Mouse (Mus musculus) liver, adult (tissue): ENCODE results near the gene Sec31a.

Source experiments
- GATA4 ChIP-seq: IDR thresholded peaks from 2 replicates; pipeline ENCODE4 v1.6.1; 2014; ENCODE audit warnings: mild to moderate bottlenecking, low read length; ENCODE audit not compliant: insufficient replicate concordance

Sec31a gene

DNA sequence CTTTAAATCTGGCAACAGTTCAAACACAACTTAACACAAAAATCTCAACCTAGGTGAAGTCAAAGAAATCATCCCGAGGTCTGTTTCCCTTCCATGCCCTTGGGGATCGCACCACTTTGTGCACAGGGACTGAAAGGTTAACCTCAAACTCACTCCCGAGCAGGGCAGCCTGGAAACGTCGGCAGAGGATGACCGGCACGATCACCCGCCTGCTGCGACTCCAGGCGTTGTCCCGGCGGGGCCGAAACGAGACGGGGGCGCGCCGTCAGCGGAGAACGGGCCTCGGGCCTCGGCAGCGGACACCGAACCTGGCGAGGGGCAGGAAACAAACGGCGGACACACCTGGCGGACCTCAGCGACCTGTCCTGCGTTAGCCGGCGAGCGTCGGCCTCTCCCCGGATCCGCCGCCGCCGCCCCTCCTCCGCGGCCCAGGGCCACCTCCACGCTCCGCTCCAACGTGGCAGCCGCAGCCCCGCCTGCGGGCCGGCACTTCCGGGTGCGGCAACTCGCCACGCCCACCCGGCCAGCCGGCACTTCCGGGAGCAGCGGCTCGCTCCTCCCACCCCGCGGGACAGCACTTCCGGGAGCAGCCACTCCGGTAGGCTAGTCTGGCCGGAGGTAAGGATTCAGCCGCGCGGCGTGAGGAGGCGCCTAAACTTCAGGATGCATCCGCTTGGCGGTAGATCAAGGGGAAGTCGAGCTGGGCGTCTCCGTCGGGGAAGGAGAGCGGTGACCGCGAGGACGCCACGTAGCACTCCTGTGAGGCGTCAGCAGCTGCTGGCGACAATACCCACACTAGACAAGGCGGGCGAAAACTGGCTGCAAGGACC lies at the start of gene Sec31a:
TSS of gene Sec31a (minus strand) at position 474 of the 830 bp plus-strand sequence.
- TF ChIP-seq GATA4: peak; percentile 30; the same call in 1 of the 2 replicates

DNA sequence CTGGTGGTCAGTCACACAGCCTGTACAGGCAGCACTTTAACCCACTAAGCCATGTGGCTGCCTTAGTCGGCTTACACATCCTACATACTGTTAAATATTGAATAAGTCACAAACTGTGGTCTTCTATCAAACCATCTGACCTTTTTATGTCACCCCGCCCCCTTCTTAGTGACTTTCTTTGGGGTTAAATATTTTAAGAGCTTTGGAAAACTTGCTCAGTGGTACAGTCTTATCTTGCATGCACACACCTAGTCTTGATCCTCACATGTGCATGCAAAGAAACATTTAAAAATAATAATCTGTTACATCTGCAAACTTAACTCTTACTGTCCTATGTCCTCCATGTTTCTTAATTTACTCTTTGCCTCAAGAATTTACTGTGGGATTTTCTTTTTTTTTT lies 46.3 kb upstream of the Sec31a start:
- TF ChIP-seq GATA4: no peak

DNA sequence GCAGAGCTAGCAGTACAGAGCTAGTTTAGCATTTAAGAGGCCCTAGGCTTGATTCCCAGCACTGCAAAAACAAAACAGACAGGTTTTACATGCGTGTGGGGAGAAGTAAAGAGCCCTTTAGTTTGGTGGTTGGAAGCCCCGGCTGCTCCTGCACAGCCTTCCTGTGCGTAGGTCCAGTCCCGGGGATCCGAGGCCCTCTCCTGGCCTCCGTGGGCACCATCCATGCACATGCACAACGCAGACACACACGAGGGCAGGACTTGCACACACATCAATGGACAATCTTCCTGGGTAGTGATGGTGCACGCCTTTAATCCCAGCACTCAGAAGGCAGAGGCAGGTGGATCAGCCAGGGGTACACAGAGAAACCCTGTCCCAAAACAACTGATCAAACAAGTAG lies 45.5 kb upstream of the Sec31a start:
- TF ChIP-seq GATA4: no peak

DNA sequence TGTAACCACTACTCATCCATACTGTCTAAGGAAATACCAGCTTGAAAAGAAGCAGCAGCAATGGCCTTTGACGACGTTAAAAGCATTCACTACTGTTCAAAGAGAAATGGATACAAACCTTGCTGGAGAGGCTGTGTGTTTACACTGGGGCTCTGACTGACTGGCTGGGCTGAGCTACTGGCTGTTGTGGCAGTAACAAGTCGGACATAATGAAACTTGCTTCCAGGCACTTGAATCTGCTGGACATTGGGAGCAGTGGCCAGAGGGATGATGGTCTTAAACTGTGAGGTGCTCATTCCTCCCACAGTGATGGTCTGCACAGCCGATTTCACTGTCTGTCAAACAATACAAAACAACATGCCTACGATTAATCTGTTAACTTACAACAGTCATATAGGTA lies 43.4 kb upstream of the Sec31a start:
- TF ChIP-seq GATA4: no peak

DNA sequence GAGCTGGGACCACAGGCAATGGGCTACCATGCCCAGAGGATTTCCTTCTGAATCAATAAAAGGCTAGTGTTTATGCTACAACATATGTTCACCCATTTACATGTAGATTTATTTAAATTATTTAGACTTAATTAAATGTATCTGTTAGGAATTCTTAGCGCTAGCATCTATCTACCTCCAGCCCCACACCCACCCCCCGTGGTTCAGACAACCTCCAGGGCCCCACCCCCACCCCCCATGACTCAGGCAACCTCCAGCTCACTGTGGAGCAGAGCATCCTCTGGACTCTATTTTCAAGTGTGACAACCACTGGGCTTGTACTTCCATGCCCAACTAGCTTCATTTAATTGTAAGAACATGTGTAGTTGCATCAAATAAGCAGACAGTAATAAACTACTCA lies 35.8 kb upstream of the Sec31a start:
- TF ChIP-seq GATA4: no peak

DNA sequence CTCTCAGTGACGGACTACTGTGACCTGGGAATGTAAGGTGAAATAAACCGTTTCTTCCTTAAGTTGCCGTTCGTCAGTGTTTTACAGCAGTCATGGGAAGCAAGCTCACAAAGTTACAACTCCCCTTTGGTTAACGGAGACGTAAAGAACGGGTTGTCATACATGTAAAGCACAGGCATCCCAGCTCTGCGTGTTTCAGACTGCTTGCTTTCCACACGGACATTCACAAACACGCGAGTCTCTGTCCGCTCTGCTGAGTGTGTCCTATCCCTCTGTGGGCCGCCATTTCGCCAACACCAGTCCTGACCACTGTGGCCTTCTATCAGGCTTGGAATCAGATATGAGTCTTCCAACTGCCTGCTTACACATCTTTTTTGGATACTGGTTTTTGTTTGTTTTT lies 22.8 kb upstream of the Sec31a start:
- TF ChIP-seq GATA4: no peak

DNA sequence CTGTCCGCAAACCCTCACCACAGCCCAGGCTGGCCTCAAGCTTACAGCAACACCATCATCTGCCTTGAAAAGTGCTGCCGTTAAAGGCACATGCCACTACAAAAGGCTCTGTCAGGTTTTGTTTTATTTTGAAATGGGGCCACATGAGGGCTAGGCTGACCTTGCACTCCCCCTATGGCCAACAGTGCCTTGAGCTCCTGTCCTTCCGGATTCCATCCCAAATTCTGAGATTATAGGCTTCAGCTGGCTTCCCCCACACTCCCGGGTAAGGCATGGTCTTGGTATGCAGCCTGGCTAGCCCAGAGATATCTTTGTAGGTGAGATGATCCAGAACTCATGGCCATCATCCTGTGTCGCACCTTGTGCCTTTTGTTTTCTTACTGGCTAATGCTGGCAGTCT lies 21.9 kb upstream of the Sec31a start:
- no peak for TF ChIP-seq GATA4

DNA sequence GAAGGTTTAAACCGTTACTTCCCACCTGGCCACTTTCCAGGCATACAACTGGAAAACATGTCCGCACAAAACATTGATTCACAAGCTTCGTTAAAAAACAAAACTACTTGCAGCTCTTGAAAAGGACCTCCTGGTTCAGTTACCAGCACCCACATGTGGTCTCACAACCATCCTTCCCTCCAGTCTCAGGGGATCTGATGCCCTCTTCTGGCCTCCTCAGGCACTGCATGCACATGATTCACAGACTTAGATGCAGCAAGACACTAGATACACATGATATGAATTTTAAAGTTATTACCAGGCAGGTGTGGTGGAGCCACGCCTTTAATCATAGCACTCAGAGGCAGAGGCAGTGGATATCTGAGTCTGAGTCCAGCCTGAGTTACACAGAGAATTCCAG lies 21.1 kb upstream of the Sec31a start:
- no peak for TF ChIP-seq GATA4

DNA sequence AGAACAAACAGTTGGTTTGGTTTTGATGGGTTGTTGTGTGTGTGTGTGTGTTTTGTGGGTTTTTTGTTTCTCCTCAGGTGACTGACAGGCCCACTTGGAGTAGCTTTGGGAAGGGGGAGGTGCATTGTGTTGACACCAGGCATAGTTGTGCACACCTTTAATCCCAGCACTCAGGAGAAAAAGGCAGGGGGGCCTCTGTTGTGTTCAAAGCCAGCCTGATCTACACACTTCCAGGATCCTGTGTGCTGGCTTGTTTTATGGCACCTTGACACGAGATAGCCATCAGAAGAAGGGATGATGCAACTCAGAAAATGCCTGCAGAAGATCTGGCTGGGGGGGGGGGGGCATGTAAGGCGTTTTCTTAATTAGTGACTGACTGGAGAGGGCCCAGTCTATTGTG lies 14.9 kb upstream of the Sec31a start:
- TF ChIP-seq GATA4: no peak

DNA sequence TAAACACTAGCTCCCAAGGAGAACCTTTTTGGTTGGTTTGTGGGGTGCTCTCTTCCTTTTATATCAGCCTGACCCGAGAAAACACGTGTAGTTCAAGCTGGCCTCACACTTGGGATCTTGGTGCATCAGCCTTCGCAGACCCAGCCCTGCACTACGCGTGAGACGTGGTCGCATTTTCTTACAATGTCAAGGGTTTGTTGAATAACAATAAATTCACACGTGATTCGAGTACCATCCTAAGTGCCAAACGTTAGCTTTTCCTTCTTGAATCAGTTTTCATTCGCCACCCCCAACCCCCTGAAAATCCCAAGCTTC lies 14.0 kb upstream of the Sec31a start:
- TF ChIP-seq GATA4: no peak

DNA sequence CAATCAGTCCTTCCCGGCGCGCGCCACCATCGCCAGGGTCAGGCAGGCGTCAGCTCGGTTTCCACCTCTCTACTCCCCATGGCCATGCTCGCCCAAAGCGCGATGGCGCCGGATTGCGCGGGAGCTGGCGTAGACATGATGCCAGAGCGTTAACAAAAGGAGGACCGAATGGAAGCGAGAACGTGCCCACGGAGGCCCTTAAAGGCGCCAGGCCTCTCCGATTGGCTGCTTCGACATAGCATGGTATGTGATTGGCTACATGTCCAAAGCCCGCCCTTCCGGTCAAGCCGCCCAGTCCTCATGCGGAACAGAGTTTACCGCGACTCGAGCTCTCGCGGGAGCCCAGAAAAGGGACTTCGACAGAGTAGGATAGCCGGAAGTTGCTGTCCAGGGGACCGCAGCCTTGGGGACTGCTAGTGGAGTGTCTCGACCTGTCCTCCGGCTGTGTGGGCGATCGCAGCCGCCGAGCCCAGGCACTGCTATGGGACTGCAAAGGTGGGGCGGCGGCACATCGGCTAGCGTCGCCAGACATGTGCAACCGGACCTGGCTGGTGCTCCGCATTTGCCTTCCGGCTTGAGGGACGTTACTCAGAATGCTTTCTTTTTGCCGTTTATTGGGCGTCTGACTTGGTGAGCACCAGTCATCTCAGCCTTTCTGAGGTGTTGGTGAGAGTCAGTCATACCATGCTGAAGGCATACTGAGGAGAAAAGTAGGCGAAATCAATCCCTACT lies 13.5 kb upstream of the Sec31a start:
- peak; percentile 27; the same call in 1 of the 2 replicates for TF ChIP-seq GATA4

DNA sequence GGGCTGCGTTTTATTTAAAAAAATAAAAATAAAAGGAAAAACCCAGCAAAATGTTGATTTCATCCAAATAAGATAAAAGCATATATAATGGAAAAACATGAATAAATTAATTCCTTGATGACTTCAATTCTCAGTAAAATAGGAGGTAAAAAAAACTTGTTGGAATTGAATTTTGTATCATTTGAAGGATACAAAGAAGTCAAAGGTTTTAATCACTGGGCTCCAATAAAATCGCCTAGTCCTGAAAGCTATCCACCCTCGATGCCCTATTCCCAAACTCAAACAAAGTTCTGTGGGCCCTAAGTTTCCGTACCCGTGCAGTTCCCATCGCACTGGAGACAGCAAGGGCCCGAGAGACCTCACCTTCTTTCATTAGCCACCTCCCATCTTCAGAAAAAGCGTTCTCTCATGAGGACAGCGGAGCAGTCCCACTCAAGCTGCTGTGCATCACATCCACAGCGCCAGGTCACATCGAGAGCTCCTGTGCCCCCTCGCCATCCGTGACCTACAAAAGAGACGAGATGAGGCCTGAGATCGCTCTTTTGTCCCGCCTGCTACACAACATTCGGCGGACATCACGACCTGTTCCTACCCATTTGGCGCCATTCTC lies 12.8 kb upstream of the Sec31a start:
- no peak for TF ChIP-seq GATA4

DNA sequence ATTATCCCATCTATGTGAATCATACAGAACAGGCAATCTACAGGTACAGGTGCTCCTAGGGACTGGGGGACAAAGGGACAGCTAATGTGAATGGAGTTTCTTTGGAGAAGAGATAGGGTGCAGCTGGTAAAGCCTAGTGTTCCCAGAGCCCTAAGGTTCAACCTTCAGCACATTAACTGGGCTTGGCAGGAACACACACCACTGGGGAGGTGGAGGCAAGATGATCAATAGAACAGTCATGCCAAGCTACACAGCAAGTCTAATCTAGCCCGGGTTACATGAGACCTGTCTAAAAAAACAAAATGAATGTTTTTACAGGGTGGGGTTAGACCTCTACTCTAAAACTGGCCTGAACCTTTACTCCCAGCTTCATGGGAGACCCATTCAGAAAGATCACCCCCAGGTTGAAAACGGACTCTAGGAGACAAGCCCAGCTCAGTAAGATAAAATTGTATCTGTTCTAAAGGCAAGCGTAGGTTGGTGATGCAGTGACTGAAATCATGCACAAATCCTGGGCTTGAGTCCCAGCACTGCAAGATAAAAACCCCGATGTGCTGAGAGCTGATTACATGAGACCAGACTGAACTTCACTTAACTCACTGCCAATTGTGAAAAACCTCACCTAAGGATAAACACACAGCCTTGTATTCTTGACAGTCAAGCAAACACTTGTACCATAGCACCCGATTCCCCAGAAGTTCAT lies 12.1 kb upstream of the Sec31a start:
- TF ChIP-seq GATA4: no peak

DNA sequence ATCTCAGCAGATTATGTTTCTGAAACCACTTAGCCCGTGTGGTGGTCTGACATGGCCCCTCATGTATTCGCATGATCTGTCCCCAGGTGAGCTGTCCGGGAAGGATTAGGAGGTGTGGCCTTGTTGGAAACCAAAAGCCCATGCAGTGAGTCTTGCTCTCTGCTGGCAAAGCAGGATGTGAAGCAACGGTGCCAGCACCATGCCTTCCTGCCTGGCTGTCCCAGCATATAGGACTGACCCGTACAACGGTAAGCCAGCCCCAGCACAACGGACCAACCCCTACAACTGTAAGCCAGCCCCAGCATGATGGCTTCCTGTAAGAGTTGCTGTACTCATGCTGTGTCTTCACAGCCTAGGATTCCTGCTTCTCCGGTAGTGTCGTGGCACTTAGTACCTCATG lies 11.2 kb upstream of the Sec31a start:
- no peak for TF ChIP-seq GATA4

DNA sequence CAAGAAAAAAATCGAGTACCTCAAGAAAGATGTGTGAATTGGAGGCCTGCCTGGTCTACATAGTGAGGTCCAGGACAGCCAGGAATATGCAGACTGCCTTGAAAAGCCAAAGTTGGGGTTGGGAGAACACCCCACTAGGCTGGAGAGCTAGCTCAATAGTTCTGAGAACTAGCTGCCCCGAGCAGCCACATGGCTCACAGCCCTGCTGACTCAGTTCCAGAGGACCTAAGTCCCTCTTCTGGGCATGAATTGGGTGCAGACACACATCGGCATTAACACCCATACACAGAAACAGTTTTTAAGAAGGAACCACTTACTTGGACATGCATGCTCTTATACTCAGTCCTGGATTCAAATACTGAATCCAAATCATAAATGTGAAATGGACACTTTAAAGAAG lies 8.2 kb upstream of the Sec31a start:
- TF ChIP-seq GATA4: no peak

DNA sequence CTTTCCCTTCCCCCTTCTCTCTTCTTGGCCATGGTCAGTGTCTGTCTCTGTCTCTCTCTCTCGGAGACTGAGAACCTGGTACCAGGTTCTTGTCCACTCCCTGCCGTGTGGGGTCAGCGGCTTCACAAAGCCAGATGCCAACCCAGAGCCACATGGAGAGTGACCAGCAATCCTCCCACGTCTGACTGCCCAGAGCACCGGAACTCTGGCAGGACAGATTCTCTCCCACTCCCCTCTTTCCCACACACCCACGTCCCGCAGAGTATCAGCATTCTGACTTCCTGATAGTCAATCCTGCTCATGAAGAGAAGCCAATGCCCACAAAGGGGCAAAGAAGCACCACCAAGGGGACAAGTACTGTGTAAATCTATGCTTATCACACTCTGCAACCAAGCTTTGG lies 7.6 kb upstream of the Sec31a start:
- no peak for TF ChIP-seq GATA4

DNA sequence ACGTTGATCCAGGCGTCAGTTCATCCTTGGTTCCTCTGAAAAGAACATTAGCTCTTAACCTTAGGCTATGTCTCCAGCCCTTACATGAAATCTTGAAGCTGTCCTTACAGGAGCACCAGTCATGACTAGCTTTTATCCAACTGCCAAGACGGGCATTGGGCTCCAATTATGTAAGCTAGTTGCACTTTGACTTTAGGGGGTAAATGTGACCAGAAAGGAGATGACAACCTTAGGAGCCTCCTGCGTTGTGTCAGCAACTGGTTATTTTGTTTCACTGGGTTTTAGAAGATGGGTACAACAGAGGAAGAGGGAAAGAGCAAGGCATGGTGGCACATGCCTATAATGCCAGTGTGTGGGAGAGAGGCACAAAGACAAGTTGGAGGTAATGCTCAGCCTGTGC lies 2.8 kb upstream of the Sec31a start:
- no peak for TF ChIP-seq GATA4
